Mouse (Mus musculus) embryonic fibroblast, embryonic 13.5 days (primary cell): ENCODE measurements around the gene Ndufs2.

Experiments
- CTCF ChIP-seq: IDR thresholded peaks from 2 replicates; pipeline ENCODE4 v1.5.1; 2011; ENCODE audit warnings: mild to moderate bottlenecking, control low read depth, low read length, moderate library complexity, borderline replicate concordance; ENCODE audit not compliant: insufficient read depth
- POLR2A ChIP-seq: IDR thresholded peaks from 2 replicates; pipeline ENCODE4 v1.6.1; 2011; ENCODE audit warnings: low read depth, mild to moderate bottlenecking, control low read depth, low read length, moderate library complexity

- TF ChIP-seq POLR2A (no peak), CTCF (no peak)
These were observed 35.3 kb upstream of the Ndufs2 start for GRCm38 (mm10) chr1:171286517-171286916.
